Mouse (Mus musculus) ES-Bruce4 (cell line): ENCODE results near the gene Hdac4. TPM values are rescaled to one million over a fixed set of nuclear protein-coding genes. Genes with fewer than 3 reads are reported as not detected.

Source experiments
- H3K27ac ChIP-seq: 2 replicates; pipeline ENCODE4 v1.5.1; 2012; ENCODE audit warnings: low read length, inconsistent platforms; ENCODE audit not compliant: insufficient read depth
- H3K27me3 ChIP-seq: 2 replicates; pipeline ENCODE4 v1.6.1; 2012; ENCODE audit warnings: mild to moderate bottlenecking, low read length, inconsistent platforms; ENCODE audit not compliant: control insufficient read depth, poor library complexity, insufficient read depth, severe bottlenecking
- H3K36me3 ChIP-seq: 2 replicates; pipeline ENCODE4 v1.6.1; 2012; ENCODE audit warnings: inconsistent platforms, mild to moderate bottlenecking, low read length, moderate library complexity; ENCODE audit not compliant: control insufficient read depth, poor library complexity, insufficient read depth, severe bottlenecking
- H3K4me1 ChIP-seq: one replicate; pipeline ENCODE4 v1.8.1; 2011; ENCODE audit warnings: low read length; ENCODE audit not compliant: control insufficient read depth, insufficient read depth
- H3K4me3 ChIP-seq: 2 replicates; pipeline ENCODE4 v1.5.1; 2011; ENCODE audit warnings: low read depth, mild to moderate bottlenecking, low read length
- H3K9ac ChIP-seq: 2 replicates; pipeline ENCODE4 v1.6.1; 2012; ENCODE audit warnings: low read depth, mild to moderate bottlenecking, inconsistent platforms; ENCODE audit not compliant: poor library complexity, severe bottlenecking
- H3K9me3 ChIP-seq: replicated peaks from 2 replicates; pipeline ENCODE4 v1.6.1; 2012; ENCODE audit warnings: mild to moderate bottlenecking, low read length, inconsistent platforms; ENCODE audit not compliant: control insufficient read depth, poor library complexity, insufficient read depth, severe bottlenecking
- CTCF ChIP-seq: IDR thresholded peaks from one replicate; pipeline ENCODE4 v1.8.1; 2011; ENCODE audit warnings: low read depth, low read length
- EP300 ChIP-seq: IDR thresholded peaks from 2 replicates; pipeline ENCODE4 v1.6.1; 2011; ENCODE audit warnings: low read depth, low read length; ENCODE audit not compliant: insufficient read depth
- POLR2A ChIP-seq: IDR thresholded peaks from one replicate; pipeline ENCODE4 v1.8.1; 2011; ENCODE audit warnings: low read length; ENCODE audit not compliant: insufficient read depth
- polyA plus RNA-seq: library from polyadenylated mRNA; stranded (reverse); fragments of >200 nt; gene quantifications from 2 replicates; pipeline ENCODE4 v1.2.4, GENCODE M21; 2011; ENCODE audit warnings: low read depth; ENCODE audit not compliant: missing spikeins, insufficient read depth, insufficient read length

Gene Hdac4
- polyA plus RNA-seq, 1 experiment = 27.5 TPM

GRCm38 (mm10) chr1:92022009-92022408 is 173.5 kb downstream of the Hdac4 start:
- Histone ChIP-seq H3K4me1 (no peaks in the 10 kb centered on the region), H3K27me3 (no peaks in the 10 kb centered on the region)
- TF ChIP-seq CTCF = no peak
- TF ChIP-seq EP300 = no peak
- TF ChIP-seq POLR2A = no peak

GRCm38 (mm10) chr1:92015938-92016672 is 179.4 kb downstream of the Hdac4 start:
- Histone ChIP-seq H3K9me3 (no peaks in the 10 kb centered on the region), H3K9ac (no peak overlapping the region), H3K27me3 (no peaks in the 10 kb centered on the region), H3K36me3 (peaks cover 3% of the 10 kb centered on the region; the same call in 1 of the 2 replicates), H3K27ac (no peak overlapping the region), H3K4me3 (no peak overlapping the region), H3K4me1 (no peaks in the 10 kb centered on the region)
- TF ChIP-seq EP300 (no peak), CTCF (no peak), POLR2A (no peak)

More at GRCm38 (mm10) chr1:92022009-92022408, 173.5 kb downstream of the Hdac4 start:
- Histone ChIP-seq H3K9ac (no peak overlapping the region), H3K36me3 (no peaks in the 10 kb centered on the region), H3K4me3 (no peak overlapping the region), H3K9me3 (no peaks in the 10 kb centered on the region), H3K27ac (no peak overlapping the region)

- no peak overlapping the region for H3K27ac ChIP-seq
- H3K36me3 ChIP-seq = peaks cover 3% of the 10 kb centered on the region; the same call in 1 of the 2 replicates
- H3K27me3 ChIP-seq = no peaks in the 10 kb centered on the region
- H3K9ac ChIP-seq = no peak overlapping the region
- no peak for TF ChIP-seq CTCF
- no peak for TF ChIP-seq EP300
- no peak for TF ChIP-seq POLR2A
- no peak overlapping the region for H3K4me3 ChIP-seq
- H3K4me1 ChIP-seq = no peaks in the 10 kb centered on the region
- no peaks in the 10 kb centered on the region for H3K9me3 ChIP-seq
Observed at GRCm38 (mm10) chr1:92015252-92015651, 180.2 kb downstream of the Hdac4 start.

DNA sequence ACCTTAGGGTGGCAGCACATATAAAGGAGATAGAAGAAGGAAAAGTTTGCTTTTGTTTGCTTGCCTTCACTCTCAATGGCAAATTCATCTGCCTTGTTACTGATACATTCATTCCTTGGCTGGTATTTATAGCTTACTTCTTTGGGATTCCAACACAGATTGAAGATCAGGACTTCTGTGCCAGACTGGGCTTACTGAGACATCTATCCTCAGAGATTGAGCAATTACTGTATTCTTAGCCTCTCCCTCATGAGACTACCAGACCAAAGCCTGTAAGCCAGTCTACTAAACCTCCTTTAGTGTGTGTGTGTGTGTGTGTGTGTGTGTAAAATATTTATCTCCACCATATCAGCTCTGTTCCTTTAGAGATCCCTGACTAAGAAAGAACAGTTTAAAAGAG is 181.0 kb downstream of the Hdac4 start:
- Histone ChIP-seq H3K36me3 (peaks cover 3% of the 10 kb centered on the region; the same call in 1 of the 2 replicates), H3K4me3 (no peak overlapping the region), H3K27ac (no peak overlapping the region), H3K9me3 (no peaks in the 10 kb centered on the region), H3K4me1 (no peaks in the 10 kb centered on the region), H3K27me3 (no peaks in the 10 kb centered on the region), H3K9ac (no peak overlapping the region)
- TF ChIP-seq CTCF (no peak), POLR2A (no peak), EP300 (no peak)

- Histone ChIP-seq H3K9ac (no peak overlapping the region), H3K27me3 (no peaks in the 10 kb centered on the region), H3K4me1 (no peaks in the 10 kb centered on the region), H3K36me3 (no peaks in the 10 kb centered on the region), H3K27ac (no peak overlapping the region), H3K9me3 (no peaks in the 10 kb centered on the region), H3K4me3 (no peak overlapping the region)
- TF ChIP-seq POLR2A (no peak), CTCF (no peak), EP300 (no peak)
Observed at GRCm38 (mm10) chr1:92006666-92007065, 188.8 kb downstream of the Hdac4 start.

- Histone ChIP-seq H3K4me3 (no peak overlapping the region), H3K27ac (no peak overlapping the region), H3K27me3 (no peaks in the 10 kb centered on the region), H3K4me1 (no peaks in the 10 kb centered on the region), H3K9me3 (no peaks in the 10 kb centered on the region), H3K9ac (no peak overlapping the region), H3K36me3 (no peaks in the 10 kb centered on the region)
- TF ChIP-seq POLR2A (no peak), CTCF (no peak), EP300 (no peak)
Observed at GRCm38 (mm10) chr1:92005617-92005940, 189.9 kb downstream of the Hdac4 start.
